Mouse (Mus musculus): ENCODE results near the gene Rps24.

DNA sequence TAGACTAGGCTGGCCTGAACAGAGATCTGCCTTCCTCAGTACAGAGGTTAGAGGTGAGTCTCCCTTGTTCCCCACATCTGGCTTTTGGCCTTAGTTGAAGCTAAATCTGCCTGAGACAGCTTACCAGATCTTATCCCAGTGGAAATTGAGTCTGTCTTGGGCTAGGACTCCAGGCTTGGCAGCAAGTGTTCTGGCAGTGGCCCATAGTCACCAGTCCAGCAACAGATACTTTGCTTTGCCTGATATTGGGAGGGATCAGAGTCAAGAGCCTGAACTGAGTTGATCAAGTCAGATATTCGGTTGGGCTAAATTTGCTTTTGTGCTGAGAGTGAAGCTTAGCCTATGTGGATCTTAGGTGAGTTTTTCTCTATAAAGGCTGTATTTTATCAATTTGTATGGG lies 9.6 kb downstream of the Rps24 start:
- no peak for TF ChIP-seq ZC3H11A (IDR thresholded peaks at IDR 0.05; ENCODE audit: borderline replicate concordance, low read depth, low read length)
- TF ChIP-seq HCFC1 (IDR thresholded peaks at IDR 0.05; ENCODE audit: borderline replicate concordance, insufficient read depth, low read length): no peak
- no peak for TF ChIP-seq CHD2 (IDR thresholded peaks at IDR 0.05; ENCODE audit: low read depth, low read length)
- TF ChIP-seq MAFK (IDR thresholded peaks at IDR 0.05; ENCODE audit: insufficient read depth, low read depth, low read length): no peak
